Mouse (Mus musculus): Measurements from ENCODE around the gene Svs5. TPM values are rescaled to one million over a fixed set of nuclear protein-coding genes. Genes with fewer than 3 reads are reported as not detected.

Gene Svs5
- total RNA-seq, 2 experiments from 2014 or later, result not detected

DNA sequence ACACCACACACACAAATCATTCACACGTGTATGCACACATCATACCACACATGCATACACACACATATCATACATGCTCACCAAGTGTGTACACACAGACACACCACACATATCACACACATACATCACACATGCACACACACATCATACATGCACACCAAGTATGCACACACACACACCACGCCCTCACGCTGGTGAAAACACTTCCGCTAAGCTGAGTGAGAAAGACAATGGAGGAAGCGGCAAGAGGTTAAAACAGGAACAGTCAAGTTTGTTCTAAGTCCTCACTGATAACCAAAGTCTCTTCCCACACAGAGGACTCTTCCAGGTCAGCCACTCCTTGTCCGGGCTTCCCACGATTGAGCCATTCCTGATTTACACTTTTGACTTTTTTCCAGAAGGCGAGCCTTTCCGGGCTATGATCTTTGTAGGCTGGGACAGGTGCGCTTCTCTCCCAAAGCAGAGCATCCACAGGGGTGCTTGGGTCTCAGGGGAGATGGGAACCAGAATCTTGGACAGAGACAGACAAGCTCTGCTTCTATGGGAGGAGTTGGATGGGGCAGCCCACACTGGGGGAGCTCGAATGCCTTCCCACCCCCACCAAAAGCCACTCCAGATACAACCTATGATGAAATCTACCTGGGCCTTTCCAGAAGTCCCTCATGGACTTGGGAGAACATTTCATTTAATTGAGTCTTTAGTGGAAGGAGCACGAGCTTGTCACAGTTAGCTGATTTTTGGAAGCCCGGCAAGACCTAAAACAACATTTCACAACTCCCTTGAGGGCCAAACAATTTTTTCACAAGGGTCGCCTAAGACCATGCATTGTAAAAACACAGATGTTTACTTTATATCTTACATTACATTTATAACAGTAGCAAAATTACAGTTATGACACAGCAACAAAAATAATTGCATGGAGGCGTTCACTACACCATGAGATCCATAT, 45.2 kb downstream of the Svs5 start:
- no peak for DNase-seq

DNA sequence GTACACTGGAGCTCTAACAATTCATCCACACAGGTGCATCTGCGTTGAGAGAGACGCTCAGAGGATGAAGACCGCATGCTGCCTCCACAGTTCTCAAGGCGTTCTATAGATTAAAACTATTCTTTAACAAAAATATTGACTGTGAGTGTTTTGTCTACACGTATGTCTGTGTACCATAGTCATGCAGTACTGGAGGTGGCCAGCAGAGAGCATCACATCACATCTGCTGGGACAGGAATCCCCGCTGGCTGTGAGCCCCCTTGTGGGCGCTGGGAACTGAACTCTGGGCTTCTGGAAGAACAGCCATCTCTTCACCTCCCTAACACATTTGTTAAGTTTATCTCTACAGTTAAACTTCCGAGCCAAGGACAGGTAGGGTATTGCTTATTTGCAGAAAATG, 49.2 kb downstream of the Svs5 start:
- DNase-seq, result no peak

- DNase-seq, result no peak
Observed at GRCm38 (mm10) chr2:164382971-164383370, 50.4 kb downstream of the Svs5 start.

Small RNA genes lying within 50 kb of the gene (microRNA-seq; reads per million reads assigned to microRNA genes)
- 0 reads per million in 2 experiments for gene Mir7678

Other genes starting within 250 kb of the Svs5 start
- 1 to 10 TPM; 4.8 to 5.1 TPM for gene Kcns1, start 161.6 kb upstream of the Svs5 start, total RNA-seq (2021)
- gene Wfdc5, start 150.0 kb upstream of the Svs5 start, total RNA-seq (2021), result under 1 TPM; 0.47 to 0.52 TPM
- gene Wfdc12, start 142.1 kb upstream of the Svs5 start, total RNA-seq (2021), result not detected
- gene Wfdc15a, start 132.6 kb upstream of the Svs5 start, total RNA-seq (2021), result not detected
- not detected for gene Wfdc15b, start 111.1 kb upstream of the Svs5 start, total RNA-seq (2021)
- not detected for gene Svs2, start 94.3 kb upstream of the Svs5 start, total RNA-seq (2021)
- not detected for gene Svs3b, start 76.1 kb upstream of the Svs5 start, total RNA-seq (2021)
- gene Svs4, start 54.3 kb upstream of the Svs5 start, total RNA-seq (2021), result not detected
- gene Svs3a, start 43.5 kb upstream of the Svs5 start, total RNA-seq (2021), result not detected
- not detected for gene Svs6, start 16.0 kb upstream of the Svs5 start, total RNA-seq (2021)
- gene Slpi, start 56.4 kb downstream of the Svs5 start, total RNA-seq (2021), result 1 to 10 TPM in 1 of 2 experiments, not detected in 1; 1.4 TPM
- gene Rbpjl, start 70.4 kb downstream of the Svs5 start, total RNA-seq (2021), result under 1 TPM; 0.05 to 0.07 TPM
- 1 to 10 TPM; 5.8 to 7.8 TPM for gene Matn4, start 72.4 kb downstream of the Svs5 start, total RNA-seq (2021)
- 10 to 100 TPM; 52.5 TPM for gene Sdc4, start 111.1 kb downstream of the Svs5 start, total RNA-seq (2021)
- 10 to 100 TPM; 16.8 to 18.4 TPM for gene Sys1, start 124.2 kb downstream of the Svs5 start, total RNA-seq (2021)
- gene Gm20458, start 128.2 kb downstream of the Svs5 start, total RNA-seq (2021), result 1 to 10 TPM in 1 of 2 experiments, not detected in 1; 3.3 TPM
- gene Trp53tg5, start 141.0 kb downstream of the Svs5 start, total RNA-seq (2021), result not detected
- 10 to 100 TPM; 13.0 to 17.7 TPM for gene Dbndd2, start 153.4 kb downstream of the Svs5 start, total RNA-seq (2021)
- 10 to 100 TPM; 44.3 to 51.3 TPM for gene Pigt, start 164.8 kb downstream of the Svs5 start, total RNA-seq (2021)
- gene Wfdc2, start 229.7 kb downstream of the Svs5 start, total RNA-seq (2021), result not detected
- gene Spint3, start 240.7 kb downstream of the Svs5 start, total RNA-seq (2021), result not detected